Mouse (Mus musculus) MN1 (cell line): ENCODE data around the gene Rpl24.
"Not testable (repeated sequence)": the region's sequence is repeated elsewhere in the genome, so short reads cannot be mapped to it uniquely, and the experiment has no call there.

Source experiments
- DNase-seq: peaks from one replicate; pipeline ENCODE4 v3.0.0-alpha.2; 2016; ENCODE audit warnings: low spot score

The Rpl24 gene

GRCm38 (mm10) chr16:55966212-55966871 lies at the start of gene Rpl24:
Gene Rpl24 (plus strand): TSS chr16:55966275.
- peak; percentile 91 for DNase-seq

GRCm38 (mm10) chr16:55922079-55922478 lies 44.0 kb upstream of the Rpl24 start:
- no peak for DNase-seq

GRCm38 (mm10) chr16:55924010-55924409 lies 42.1 kb upstream of the Rpl24 start:
- no peak for DNase-seq

GRCm38 (mm10) chr16:55933681-55934343 lies 32.3 kb upstream of the Rpl24 start:
- peak; percentile 46 for DNase-seq

GRCm38 (mm10) chr16:55934453-55935037 lies 31.5 kb upstream of the Rpl24 start, which contains the start of gene Cep97:
Gene Cep97 (minus strand): TSS chr16:55934855.
- DNase-seq = peak; percentile 86

- DNase-seq = no peak
These were observed 27.3 kb upstream of the Rpl24 start for GRCm38 (mm10) chr16:55938761-55939160.

- DNase-seq = no peak
These were observed 26.4 kb upstream of the Rpl24 start for GRCm38 (mm10) chr16:55939703-55940102.

GRCm38 (mm10) chr16:55940781-55941180 lies 25.3 kb upstream of the Rpl24 start:
- no peak for DNase-seq

GRCm38 (mm10) chr16:55947266-55947665 lies 18.8 kb upstream of the Rpl24 start:
- no peak for DNase-seq

GRCm38 (mm10) chr16:55947876-55948410 lies 18.1 kb upstream of the Rpl24 start:
- DNase-seq = not testable (repeated sequence)

- DNase-seq = no peak
These were observed 17.1 kb upstream of the Rpl24 start for GRCm38 (mm10) chr16:55948963-55949362.

GRCm38 (mm10) chr16:55950462-55950861 lies 15.6 kb upstream of the Rpl24 start:
- DNase-seq = no peak

- DNase-seq = peak; percentile 86
These were observed 15.0 kb upstream of the Rpl24 start for GRCm38 (mm10) chr16:55950946-55951678.

- no peak for DNase-seq
These were observed 14.3 kb upstream of the Rpl24 start for GRCm38 (mm10) chr16:55951679-55952327.

GRCm38 (mm10) chr16:55952771-55953170 lies 13.3 kb upstream of the Rpl24 start:
- no peak for DNase-seq

- DNase-seq = not testable (repeated sequence)
These were observed 11.9 kb upstream of the Rpl24 start for GRCm38 (mm10) chr16:55954196-55954595.

- DNase-seq = not testable (repeated sequence)
These were observed 3.0 kb upstream of the Rpl24 start for GRCm38 (mm10) chr16:55963068-55963467.

GRCm38 (mm10) chr16:55964126-55964949 lies 1.7 kb upstream of the Rpl24 start:
- peak; percentile 67 for DNase-seq

GRCm38 (mm10) chr16:55967221-55967620 lies 1.1 kb downstream of the Rpl24 start:
- no peak for DNase-seq

- peak; percentile 67 for DNase-seq
These were observed 3.1 kb downstream of the Rpl24 start for GRCm38 (mm10) chr16:55969147-55969546.

- DNase-seq = peak; percentile 47
These were observed 4.3 kb downstream of the Rpl24 start for GRCm38 (mm10) chr16:55970416-55970815.
